Mouse (Mus musculus) small intestine, adult 2 months (tissue): Measurements from ENCODE around the gene Nedd8.

ENCODE experiments used
- CTCF ChIP-seq: fragments of 200-500 bp; IDR thresholded peaks from 2 replicates; pipeline ENCODE4 v1.5.1; 2012; ENCODE audit warnings: low read depth, mild to moderate bottlenecking, control low read depth, inconsistent platforms, low read length, moderate library complexity, mixed read lengths; ENCODE audit not compliant: insufficient replicate concordance, insufficient read length; ENCODE audit errors: extremely low read depth
- POLR2A ChIP-seq: fragments of 200-500 bp; IDR thresholded peaks from 2 replicates; pipeline ENCODE4 v1.6.1; 2012; ENCODE audit warnings: low read depth, mild to moderate bottlenecking, control low read depth, inconsistent platforms, low read length, moderate library complexity

DNA sequence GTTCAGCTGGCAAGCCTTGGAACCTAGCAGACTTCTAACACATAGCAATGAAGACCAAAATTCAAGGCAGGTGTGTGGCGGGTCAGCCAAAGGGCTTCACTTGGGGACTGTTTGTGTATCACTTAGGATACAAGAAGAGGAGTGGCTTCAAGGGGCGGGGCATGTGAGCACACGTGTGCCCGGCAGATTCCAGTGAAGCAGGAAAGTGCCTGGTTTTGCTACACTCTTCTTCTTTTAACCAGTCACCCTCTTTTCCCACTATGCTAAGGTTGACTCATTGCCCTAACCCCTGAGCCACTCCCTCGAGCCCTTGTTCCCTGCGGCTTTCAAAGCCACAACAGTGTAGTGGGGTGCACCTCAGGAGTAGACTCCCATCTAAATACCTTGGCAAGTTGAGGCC lies 43.0 kb upstream of the Nedd8 start:
- no peak for TF ChIP-seq CTCF
- no peak for TF ChIP-seq POLR2A
